Mouse (Mus musculus): ENCODE measurements around the gene Sgsm3.
"Not testable (repeated sequence)": the region's sequence is repeated elsewhere in the genome, so short reads cannot be mapped to it uniquely, and the experiment has no call there.

Sgsm3 gene

DNA sequence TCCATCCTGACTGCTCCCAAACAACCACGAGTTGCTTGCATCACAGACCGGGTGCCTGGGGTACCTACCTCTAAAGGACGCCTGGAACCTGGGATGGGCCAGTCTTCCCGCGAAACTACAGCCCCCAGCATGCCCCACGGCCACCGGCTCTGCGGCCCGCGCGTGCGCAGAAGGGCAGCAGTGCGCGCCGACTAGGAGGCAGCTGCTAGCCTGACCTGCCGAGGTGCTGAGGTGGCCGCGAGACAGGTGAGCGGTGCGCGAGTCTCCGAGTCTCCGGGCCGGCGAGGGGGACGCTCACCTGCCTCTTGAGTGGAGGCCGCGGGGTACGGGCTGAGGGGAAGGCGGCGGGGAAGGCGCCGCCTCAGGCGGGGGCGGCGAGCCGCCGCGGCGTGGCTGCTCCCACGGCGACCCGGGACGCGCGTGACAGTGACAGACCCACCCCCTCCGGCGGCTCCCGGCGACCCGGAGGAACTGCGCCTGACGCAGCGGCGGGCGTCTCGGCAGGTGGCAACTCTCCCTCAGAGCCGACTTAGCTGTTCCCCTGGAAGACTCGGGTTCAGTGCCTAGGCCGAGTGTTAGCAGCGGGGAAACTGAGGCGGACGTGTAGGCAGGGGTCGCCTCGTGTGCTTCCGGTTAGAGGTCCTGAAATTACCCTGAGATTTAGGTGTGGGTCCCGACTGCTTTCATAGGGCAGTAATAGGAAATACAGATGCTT is at the start of gene Sgsm3:
Gene Sgsm3 (plus strand): TSS at position 146 of the 715 bp plus-strand sequence.
- peak; percentile 86 for DNase-seq

DNA sequence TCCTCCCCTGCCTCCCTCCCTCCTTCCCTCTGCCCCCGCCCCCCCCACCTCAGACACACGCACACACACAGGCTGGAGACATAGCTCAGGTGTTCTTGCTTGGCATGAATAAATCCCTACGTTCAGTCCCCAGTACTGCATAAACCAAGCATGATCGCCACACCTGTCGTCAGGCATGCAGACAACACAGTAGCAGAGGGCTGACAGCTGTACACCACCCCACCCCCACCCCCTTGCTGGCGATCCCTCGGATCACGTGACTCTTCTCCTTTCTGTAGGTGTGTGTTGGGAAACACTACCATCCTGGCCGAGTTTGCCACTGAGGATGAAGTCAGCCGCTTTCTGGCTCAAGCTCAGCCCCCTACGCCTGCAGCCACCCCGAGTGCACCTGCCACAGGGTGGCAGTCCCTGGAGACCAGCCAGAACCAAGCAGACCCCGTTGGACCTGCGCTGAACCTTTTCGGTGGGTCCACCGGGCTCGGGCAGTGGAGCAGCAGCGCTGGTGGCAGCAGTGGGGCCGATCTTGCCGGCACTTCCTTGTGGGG is 48.7 kb upstream of the Sgsm3 start:
- no peak for DNase-seq

- peak; percentile 28 for DNase-seq
These were observed 47.5 kb upstream of the Sgsm3 start for GRCm38 (mm10) chr15:80930048-80930571.

- not testable (repeated sequence) for DNase-seq
These were observed 46.8 kb upstream of the Sgsm3 start for GRCm38 (mm10) chr15:80930676-80931320.

- DNase-seq = no peak
These were observed 46.1 kb upstream of the Sgsm3 start for GRCm38 (mm10) chr15:80931345-80931960.

DNA sequence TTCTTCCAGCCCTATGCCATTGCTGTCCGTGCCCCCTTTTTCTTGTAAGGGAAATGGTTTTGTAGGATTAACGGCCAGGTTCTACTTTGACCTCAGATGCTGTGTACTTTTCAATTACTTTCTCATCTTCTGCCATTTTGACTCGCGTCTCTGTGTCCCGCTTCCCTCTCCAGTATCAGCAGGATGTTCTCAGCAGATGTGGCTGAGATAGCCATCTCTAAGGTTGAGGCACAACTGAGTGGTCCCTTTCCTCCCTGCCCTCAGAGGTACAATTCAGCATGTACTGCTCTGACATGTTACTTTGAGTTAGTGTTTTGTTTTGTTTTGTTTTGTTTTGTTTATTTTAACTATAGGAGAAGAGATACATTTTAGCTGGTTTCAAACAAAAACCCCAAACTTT is 42.7 kb upstream of the Sgsm3 start:
- no peak for DNase-seq

- DNase-seq = peak; percentile 39
These were observed 40.9 kb upstream of the Sgsm3 start for GRCm38 (mm10) chr15:80936686-80937085.

DNA sequence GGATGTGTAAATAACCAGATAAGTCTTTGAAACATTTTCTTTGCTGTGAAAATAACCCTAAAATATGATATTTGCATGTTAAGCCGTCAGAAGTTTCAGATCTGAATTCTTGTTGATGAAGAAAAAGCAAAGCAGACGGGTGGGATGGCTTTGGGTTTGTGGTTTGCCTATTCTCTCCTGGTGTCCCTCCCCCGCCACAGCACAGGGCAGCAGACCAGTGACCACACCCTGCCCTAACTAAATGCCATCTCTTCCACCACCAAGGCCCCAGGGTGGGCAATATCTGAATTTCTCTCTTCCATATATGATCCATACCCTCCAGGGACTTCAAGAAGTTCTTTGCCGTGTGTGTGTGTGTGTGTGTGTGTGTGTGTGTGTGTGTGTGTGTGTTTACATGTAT is 39.0 kb upstream of the Sgsm3 start:
- no peak for DNase-seq

DNA sequence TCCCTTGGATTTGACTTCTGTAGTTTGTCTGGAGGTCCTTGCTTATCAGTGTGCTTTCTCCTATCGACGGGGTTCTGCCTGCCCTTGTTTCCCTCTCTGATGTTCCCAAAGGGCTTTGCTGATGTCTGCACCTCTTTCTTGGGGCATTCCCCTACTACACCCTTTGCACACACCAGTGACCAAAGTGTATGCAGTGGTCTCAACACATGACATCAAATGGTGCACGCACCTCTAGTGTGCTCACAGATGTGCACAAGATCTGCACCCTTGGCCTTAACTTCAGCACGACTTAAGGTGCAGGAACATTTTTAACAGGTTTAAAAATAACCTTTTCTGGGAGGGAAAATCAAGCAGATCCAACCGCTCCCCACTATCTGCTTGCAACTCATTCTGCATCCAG is 38.2 kb upstream of the Sgsm3 start:
- DNase-seq = no peak

GRCm38 (mm10) chr15:80941468-80942040 is 36.0 kb upstream of the Sgsm3 start:
- no peak for DNase-seq

- peak; percentile 56 for DNase-seq
These were observed 31.7 kb upstream of the Sgsm3 start for GRCm38 (mm10) chr15:80945851-80946250.

DNA sequence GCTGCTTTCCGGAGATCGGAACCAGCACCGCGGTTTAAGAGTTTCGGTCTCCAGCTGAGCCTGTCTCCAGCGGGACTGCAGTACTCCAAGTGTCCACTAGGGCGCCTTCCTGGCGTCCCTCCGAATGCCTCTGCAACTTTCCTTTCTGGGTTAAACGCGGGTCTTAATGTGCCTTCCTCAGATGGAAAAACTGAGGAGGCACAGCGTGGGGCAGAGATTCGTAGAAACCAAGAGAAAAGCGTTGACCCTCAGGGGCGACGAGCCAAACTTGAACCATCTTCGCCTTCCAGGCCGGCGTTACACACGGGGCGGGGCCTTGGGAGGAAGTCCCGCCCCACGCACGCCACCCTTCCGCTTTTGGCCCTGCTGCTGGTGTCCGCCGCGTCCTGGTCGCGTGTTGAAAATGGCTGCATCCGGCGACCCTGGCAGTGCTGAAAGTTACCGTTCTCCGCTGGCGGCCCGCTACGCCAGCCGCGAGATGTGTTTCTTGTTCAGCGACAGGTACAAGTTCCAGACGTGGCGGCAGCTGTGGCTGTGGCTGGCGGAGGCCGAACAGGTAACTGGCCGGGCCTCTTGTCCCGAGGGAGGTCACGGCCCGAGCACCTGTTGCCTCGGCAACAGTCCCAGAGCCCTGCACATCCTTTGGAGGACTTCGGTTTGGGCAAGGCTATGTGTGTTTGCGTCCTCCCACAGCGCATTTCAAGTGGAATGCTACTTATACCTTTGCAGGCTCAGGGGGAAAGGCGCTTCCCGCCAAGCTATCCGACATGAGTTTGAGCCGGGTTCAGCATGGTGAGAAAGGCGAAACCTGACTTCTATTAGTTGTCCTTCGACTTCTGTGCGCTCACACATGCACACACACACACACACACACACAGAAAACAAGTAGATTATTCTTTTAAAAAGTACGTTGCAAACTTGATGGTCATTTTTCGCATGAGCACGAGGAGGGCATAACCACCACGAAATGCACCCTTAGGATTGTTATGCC is 29.1 kb upstream of the Sgsm3 start, which contains the start of gene Adsl:
Gene Adsl (plus strand): TSS at position 346 of the 991 bp plus-strand sequence.
- DNase-seq = peak; percentile 89

GRCm38 (mm10) chr15:80949431-80949830 is 28.1 kb upstream of the Sgsm3 start:
- DNase-seq = no peak

GRCm38 (mm10) chr15:80950055-80950454 is 27.5 kb upstream of the Sgsm3 start:
- no peak for DNase-seq

- DNase-seq = no peak
These were observed 23.6 kb upstream of the Sgsm3 start for GRCm38 (mm10) chr15:80953971-80954370.

DNA sequence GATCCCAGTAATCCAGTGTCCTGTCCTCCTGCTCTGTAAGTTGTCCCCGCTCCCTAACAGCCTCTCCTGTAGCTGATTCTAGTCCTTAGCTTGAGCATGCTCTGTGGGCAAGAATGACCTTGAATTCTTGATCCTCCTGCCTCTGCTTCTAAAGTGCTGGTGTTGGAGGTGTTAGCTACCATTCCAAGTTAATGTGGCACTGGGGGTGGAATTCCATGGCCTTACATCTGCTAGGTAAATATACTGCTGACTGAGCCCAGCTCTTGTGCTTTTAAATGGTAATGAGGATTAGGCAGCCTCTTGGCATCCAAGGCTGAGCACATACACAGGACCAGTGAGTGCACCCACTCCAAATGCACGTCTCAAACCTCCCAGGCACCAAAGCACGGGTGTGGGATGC is 22.7 kb upstream of the Sgsm3 start:
- no peak for DNase-seq

- DNase-seq = no peak
These were observed 21.6 kb upstream of the Sgsm3 start for GRCm38 (mm10) chr15:80955836-80956438.

- DNase-seq = no peak
These were observed 8.2 kb upstream of the Sgsm3 start for GRCm38 (mm10) chr15:80969371-80969770.

GRCm38 (mm10) chr15:80974311-80974710 is 3.3 kb upstream of the Sgsm3 start:
- no peak for DNase-seq

DNA sequence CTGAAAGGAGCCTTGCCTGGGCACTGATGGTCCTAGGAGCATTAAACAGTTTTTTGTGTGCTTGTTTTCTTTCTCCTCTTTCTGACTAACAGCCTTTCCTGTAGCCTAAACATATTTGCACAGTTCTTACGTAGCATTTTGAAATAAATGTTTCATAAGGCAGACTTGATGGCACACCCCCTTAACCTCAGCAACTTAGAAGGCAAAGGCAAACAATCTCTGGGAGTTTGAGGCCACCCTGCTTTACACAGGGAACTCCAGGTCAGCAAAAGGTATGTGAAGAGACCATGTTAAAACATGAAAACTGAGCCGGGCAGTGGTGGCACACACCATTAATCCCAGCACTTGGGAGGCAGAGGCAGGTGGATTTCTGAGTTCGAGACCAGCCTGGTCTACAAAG is 1.9 kb upstream of the Sgsm3 start:
- DNase-seq = no peak

GRCm38 (mm10) chr15:80979611-80980010 is 2.0 kb downstream of the Sgsm3 start:
- DNase-seq = no peak
